12 mouse cellular contexts compared by ENCODE assay signal in the genomic region with DNA sequence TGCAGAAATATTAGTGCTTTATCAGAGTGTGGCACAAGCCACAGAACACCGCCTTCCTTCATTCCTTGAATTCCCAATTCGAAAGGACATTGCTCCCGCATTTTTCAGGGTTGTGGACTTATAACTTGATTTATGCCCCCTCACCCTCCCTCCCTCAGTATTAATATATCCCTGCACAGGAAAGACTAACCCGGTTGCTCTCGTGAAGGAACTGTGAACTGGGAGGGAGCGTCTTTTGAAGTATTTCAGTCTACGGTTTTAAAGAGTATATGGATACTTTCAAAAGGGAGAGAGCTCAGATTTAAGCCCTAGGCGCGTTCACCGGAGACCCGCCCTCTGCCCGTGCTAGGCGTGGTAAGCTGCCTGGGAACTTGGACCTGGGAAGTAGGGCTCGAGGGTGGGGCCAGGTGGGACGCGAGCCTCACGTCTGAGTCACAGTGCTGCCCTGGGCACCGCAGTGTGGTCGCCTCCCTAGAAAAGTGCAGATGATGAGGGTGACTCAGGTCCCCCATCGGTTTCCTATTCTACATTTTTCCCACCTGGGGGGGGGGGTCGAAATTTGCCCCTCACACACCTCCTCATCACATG. TPM values are rescaled to one million over a fixed set of nuclear protein-coding genes. Genes with fewer than 3 reads are reported as not detected.
DNase-seq lines count a peak whose midpoint lies in the region; ATAC-seq and TF ChIP-seq lines count a peak whose summit lies in the region.
"Had no signal": no experiment of that assay in that cellular context is flagged by ENCODE, and none has a peak within 500 bp of the region (broad histone marks: within the 10 kb centered on the region; RNA-seq: fewer than 3 reads in every experiment).

No protein-coding gene starts in this region.

- no peak for ATAC-seq in heart, embryonic 16.5 days (replicated peaks; ENCODE audit: extremely low read depth, insufficient read depth, low FRiP score)
- ATAC-seq in Patski: peak; percentile 28
- ATAC-seq in intestine, embryonic 16.5 days: peak; percentile 94

- no peaks in the 10 kb centered on the region for H3K36me3 ChIP-seq in heart, embryonic 16.5 days (ENCODE audit: control insufficient read depth, insufficient read depth)
- no peaks in the 10 kb centered on the region for H3K36me3 ChIP-seq in intestine, embryonic 16.5 days (ENCODE audit: control insufficient read depth, insufficient read depth, low read length)

- intact Hi-C loops in heart, postnatal 10 days (cut with DNase I): no loop called here

- POLR2A ChIA-PET in Patski (lab: Charles Lee): interaction anchor here (0.6 to 1.7 kb wide), 5 partner anchors 9 to 56 kb away, joined by 3 to 5 read pairs (median 3); no protein-coding TSS in a partner anchor

- in situ Hi-C loops in Patski (cut with MboI; ENCODE audit: low pct_unique_long_range_greater_than_20kb): no loop called here

- no peaks in the 10 kb centered on the region for H3K27me3 ChIP-seq in heart, embryonic 16.5 days (ENCODE audit: control insufficient read depth, insufficient read depth, low read length)
- H3K27me3 ChIP-seq in Patski: no peaks in the 10 kb centered on the region
- no peaks in the 10 kb centered on the region for H3K27me3 ChIP-seq in intestine, embryonic 16.5 days (replicated peaks; ENCODE audit: control insufficient read depth, insufficient read depth, low read length)

- no peak for TF ChIP-seq CTCF in Patski (IDR thresholded peaks at IDR 0.05)

- CTCF ChIA-PET in Patski (lab: Charles Lee): interaction anchor here (1.6 to 3.9 kb wide), 3 partner anchors 8 to 25 kb away, joined by 5 to 15 read pairs (median 5); no protein-coding TSS in a partner anchor

- H3K4me2 ChIP-seq in heart, embryonic 16.5 days (ENCODE audit: low read depth, low read length): peak overlapping the region; percentile 27
- peak overlapping the region; percentile 11 for H3K4me2 ChIP-seq in intestine, embryonic 16.5 days (ENCODE audit: low read depth, low read length)
- H3K4me2 ChIP-seq: liver, embryonic 11.5 days had no signal

- H3K4me3 ChIP-seq in heart, embryonic 16.5 days (ENCODE audit: low read length): no peak overlapping the region
- 0 out of 2 replicates have a peak overlapping the region, but pooled peaks have one; percentile 1 for H3K4me3 ChIP-seq in intestine, embryonic 16.5 days (ENCODE audit: low read length)
- H3K4me3 ChIP-seq: erythroblast, embryonic 14.5 days; myocyte had no signal

- H3K4me1 ChIP-seq in heart, embryonic 16.5 days (ENCODE audit: control insufficient read depth, insufficient read depth, low read length): peaks cover 16% of the 10 kb centered on the region
- peaks cover 15% of the 10 kb centered on the region for H3K4me1 ChIP-seq in intestine, embryonic 16.5 days (ENCODE audit: control insufficient read depth, insufficient read depth, low read length)

- 27% methylated on average over 21 of the region's 21 CpGs for WGBS in heart, embryonic 16.5 days
- WGBS in intestine, embryonic 16.5 days: 36% methylated on average over 21 of the region's 21 CpGs

- H3K9me3 ChIP-seq in heart, embryonic 16.5 days (replicated peaks; ENCODE audit: control insufficient read depth, low read length): 0 out of 2 replicates have a peak, but pooled peaks cover 3% of the 10 kb centered on the region
- no peaks in the 10 kb centered on the region for H3K9me3 ChIP-seq in intestine, embryonic 16.5 days (ENCODE audit: control insufficient read depth, low read length)

- H3K27ac ChIP-seq in heart, embryonic 16.5 days (ENCODE audit: low read length): no peak overlapping the region
- no peak overlapping the region for H3K27ac ChIP-seq in intestine, embryonic 16.5 days (ENCODE audit: low read length)

- H3K9ac ChIP-seq in heart, embryonic 16.5 days (ENCODE audit: low read length): no peak overlapping the region; the same call in 1 of the 2 replicates
- H3K9ac ChIP-seq in intestine, embryonic 16.5 days (ENCODE audit: low read depth, low read length): 0 out of 2 replicates have a peak overlapping the region, but pooled peaks have one; percentile 25

- no peak for DNase-seq in heart, postnatal 10 days
- no peak for DNase-seq in Patski (ENCODE audit: low read depth, low spot score)
- peak; percentile 54 for DNase-seq in lung, postnatal 14 days
- no peak for DNase-seq in layer of hippocampus, postnatal 10 days (ENCODE audit: low spot score in 2 of 2)
- DNase-seq in cerebellum, postnatal 25 days: no peak
- DNase-seq in cerebellum, postnatal 14 days: no peak
- DNase-seq: cerebellum, adult 11 months had no signal

RNA-seq across cellular contexts. Expression of gene Amotl2, which starts 54.9 kb away (rescaled TPM):
- 38.6 and 43.4 TPM in 2 replicates for polyA plus RNA-seq in heart, embryonic 16.5 days (2015; fragmentation: Nextera tagmentation; extraction: Ambion mirVana)
- total RNA-seq in heart, postnatal 10 days (2021): 10 to 100 TPM; 79.2 to 90.2 TPM
- polyA plus RNA-seq in Patski (2021): 306 TPM
- polyA plus RNA-seq in intestine, embryonic 16.5 days (2015; fragmentation: Nextera tagmentation; extraction: Ambion mirVana): 20.4 and 21.8 TPM in 2 replicates
- 10 to 100 TPM; 18.3 to 20.7 TPM for total RNA-seq in layer of hippocampus, postnatal 10 days (2021)
